Mouse (Mus musculus) lung, postnatal 0 days (tissue): ENCODE data around the gene Ddx58. TPM values are rescaled to one million over a fixed set of nuclear protein-coding genes. Genes with fewer than 3 reads are reported as not detected.

Source experiments
- ATAC-seq: fragments of 200-750 bp; cut with Nextera tagmentation; 2 replicates; pipeline ENCODE4 v1.8.0; 2017; ENCODE audit warnings: moderate library complexity
- DNase-seq: peaks from one replicate; pipeline ENCODE4 v3.0.0-alpha.2; 2016; ENCODE audit warnings: low spot score
- H3K27ac ChIP-seq: fragments of 300-500 bp; sonication (generic); 2 replicates; pipeline ENCODE4 v1.5.1; 2014; ENCODE audit warnings: antibody characterized with exemption, mild to moderate bottlenecking, low read length, mixed read lengths
- H3K27me3 ChIP-seq: fragments of 300-500 bp; sonication (generic); replicated peaks from 2 replicates; pipeline ENCODE4 v1.6.1; 2014; ENCODE audit warnings: low read length, mixed read lengths; ENCODE audit not compliant: insufficient read depth
- H3K36me3 ChIP-seq: fragments of 300-500 bp; sonication (generic); 2 replicates; pipeline ENCODE4 v1.6.1; 2014; ENCODE audit warnings: low read length, mixed read lengths; ENCODE audit not compliant: insufficient read depth
- H3K4me1 ChIP-seq: fragments of 300-500 bp; sonication (generic); 2 replicates; pipeline ENCODE4 v1.6.1; 2014; ENCODE audit warnings: antibody characterized with exemption, low read depth, low read length, mixed read lengths; ENCODE audit not compliant: insufficient read depth
- H3K4me2 ChIP-seq: fragments of 300-500 bp; sonication (generic); replicated peaks from 2 replicates; pipeline ENCODE4 v1.6.1; 2014; ENCODE audit warnings: low read depth, mild to moderate bottlenecking, low read length, moderate library complexity, mixed read lengths
- H3K4me3 ChIP-seq: fragments of 300-500 bp; sonication (generic); 2 replicates; pipeline ENCODE4 v1.5.1; 2014; ENCODE audit warnings: low read depth, low read length
- H3K9ac ChIP-seq: fragments of 300-500 bp; sonication (generic); replicated peaks from 2 replicates; pipeline ENCODE4 v1.6.1; 2014; ENCODE audit warnings: low read depth, mild to moderate bottlenecking
- H3K9me3 ChIP-seq: fragments of 300-500 bp; sonication (generic); 2 replicates; pipeline ENCODE4 v1.6.1; 2016; ENCODE audit warnings: low read length, mixed read lengths
- CTCF ChIP-seq: IDR thresholded peaks from 2 replicates; pipeline ENCODE4 v1.5.1; 2016; ENCODE audit warnings: antibody characterized with exemption, mild to moderate bottlenecking
- EP300 ChIP-seq: IDR thresholded peaks from 2 replicates; pipeline ENCODE4 v1.6.1; 2016; ENCODE audit warnings: antibody characterized with exemption, mild to moderate bottlenecking, control low read depth
- WGBS: fragments of 180-500 bp; shearing (Covaris S2); extraction: QIAGEN DNeasy Blood & Tissue Kit; methylation state at CpG from one replicate; pipeline ENCODE4 v1.1.7; 2014; 5-methylcytosine and 5-hydroxymethylcytosine counted together
- polyA plus RNA-seq: library from polyadenylated mRNA; unstranded; fragments of >200 nt; fragmentation: Nextera tagmentation; extraction: Ambion mirVana; gene quantifications from 2 replicates; pipeline ENCODE4 v1.2.1, GENCODE M21; 2015

The Ddx58 gene
- polyA plus RNA-seq, 1 experiment from 2014 or later: 15.3 TPM

- TF ChIP-seq CTCF (no peak), EP300 (no peak; the same call in 1 of the 2 replicates)
- ATAC-seq (peak; percentile 96), DNase-seq (peak; percentile 98)
- Histone ChIP-seq H3K27ac (peak within 1 kb of the TSS; percentile 97), H3K9ac (peak within 1 kb of the TSS; percentile 61), H3K9me3 (no peaks in the 10 kb centered on the region), H3K4me1 (peaks cover 8% of the 10 kb centered on the region; the same call in 1 of the 2 replicates), H3K4me3 (peak within 1 kb of the TSS; percentile 66), H3K27me3 (no peaks in the 10 kb centered on the region), H3K4me2 (peak within 1 kb of the TSS; percentile 88), H3K36me3 (no peaks in the 10 kb centered on the region; the same call in 1 of the 2 replicates)
- under 1% methylated on average over 38 of the region's 38 CpGs for WGBS
Observed at GRCm38 (mm10) chr4:40269430-40270032, 29.9 kb upstream of the Ddx58 start, which contains the start of the genes Smim27 and Topors. TSS of gene Smim27 (plus strand) at chr4:40269579. TSS of gene Topors (minus strand) at chr4:40269850.

GRCm38 (mm10) chr4:40268835-40269234 is 29.2 kb upstream of the Ddx58 start:
- Histone ChIP-seq H3K4me1 (peaks cover 8% of the 10 kb centered on the region; the same call in 1 of the 2 replicates), H3K4me2 (peak overlapping the region; percentile 88), H3K9ac (peak overlapping the region; percentile 61), H3K36me3 (no peaks in the 10 kb centered on the region; the same call in 1 of the 2 replicates), H3K9me3 (no peaks in the 10 kb centered on the region), H3K27ac (peak overlapping the region; percentile 97), H3K4me3 (peak overlapping the region; percentile 66), H3K27me3 (no peaks in the 10 kb centered on the region)
- no peak for TF ChIP-seq EP300
- no peak for TF ChIP-seq CTCF
- WGBS: 0% methylated on average over 16 of the region's 16 CpGs
- ATAC-seq (no peak), DNase-seq (peak; percentile 36)

GRCm38 (mm10) chr4:40268204-40268813 is 28.7 kb upstream of the Ddx58 start:
- TF ChIP-seq EP300 (no peak), CTCF (peak; percentile 57)
- H3K9me3 ChIP-seq: no peaks in the 10 kb centered on the region
- peak overlapping the region; percentile 97 for H3K27ac ChIP-seq
- under 1% methylated on average over 38 of the region's 50 CpGs for WGBS
- H3K9ac ChIP-seq: peak overlapping the region; percentile 61
- H3K4me2 ChIP-seq: peak overlapping the region; percentile 88
- peaks cover 11% of the 10 kb centered on the region; the same call in 1 of the 2 replicates for H3K4me1 ChIP-seq
- H3K4me3 ChIP-seq: peak overlapping the region; percentile 66
- DNase-seq: peak; percentile 96
- peak; percentile 64 for ATAC-seq
- no peaks in the 10 kb centered on the region; the same call in 1 of the 2 replicates for H3K36me3 ChIP-seq
- no peaks in the 10 kb centered on the region for H3K27me3 ChIP-seq

GRCm38 (mm10) chr4:40267681-40268080 is 28.1 kb upstream of the Ddx58 start:
- no peak for TF ChIP-seq EP300
- TF ChIP-seq CTCF: no peak
- no peaks in the 10 kb centered on the region for H3K27me3 ChIP-seq
- ATAC-seq: peak; percentile 28

GRCm38 (mm10) chr4:40264321-40264720 is 24.7 kb upstream of the Ddx58 start:
- TF ChIP-seq EP300: no peak
- no peak for TF ChIP-seq CTCF
- DNase-seq (peak; percentile 72), ATAC-seq (no peak)
- H3K4me2 ChIP-seq: no peak overlapping the region
- H3K4me3 ChIP-seq: no peak overlapping the region
- peaks cover 11% of the 10 kb centered on the region; the same call in 1 of the 2 replicates for H3K4me1 ChIP-seq
- H3K9me3 ChIP-seq: no peaks in the 10 kb centered on the region
- 43% methylated on average over 1 of the region's 1 CpGs for WGBS
- H3K9ac ChIP-seq: no peak overlapping the region
- no peak overlapping the region for H3K27ac ChIP-seq
- H3K27me3 ChIP-seq: no peaks in the 10 kb centered on the region
- H3K36me3 ChIP-seq: peaks cover 27% of the 10 kb centered on the region

More at GRCm38 (mm10) chr4:40267681-40268080, 28.1 kb upstream of the Ddx58 start:
- peak overlapping the region; percentile 88 for H3K4me2 ChIP-seq
- H3K36me3 ChIP-seq: peaks cover 3% of the 10 kb centered on the region; the same call in 1 of the 2 replicates
- peaks cover 11% of the 10 kb centered on the region; the same call in 1 of the 2 replicates for H3K4me1 ChIP-seq
- H3K9me3 ChIP-seq: no peaks in the 10 kb centered on the region
- peak; percentile 77 for DNase-seq
- peak overlapping the region; percentile 97 for H3K27ac ChIP-seq
- WGBS: 41% methylated on average over 7 of the region's 7 CpGs
- peak overlapping the region; percentile 66 for H3K4me3 ChIP-seq
- peak overlapping the region; percentile 61 for H3K9ac ChIP-seq

GRCm38 (mm10) chr4:40254385-40255103 is 14.9 kb upstream of the Ddx58 start:
- H3K4me2 ChIP-seq: no peak overlapping the region
- no peaks in the 10 kb centered on the region for H3K9me3 ChIP-seq
- no peaks in the 10 kb centered on the region for H3K27me3 ChIP-seq
- TF ChIP-seq EP300 (no peak), CTCF (no peak)
- ATAC-seq: no peak
- H3K4me3 ChIP-seq: no peak overlapping the region
- H3K9ac ChIP-seq: no peak overlapping the region
- H3K36me3 ChIP-seq: no peaks in the 10 kb centered on the region
- H3K4me1 ChIP-seq: no peaks in the 10 kb centered on the region
- WGBS: 78% methylated on average over 8 of the region's 8 CpGs
- no peak overlapping the region for H3K27ac ChIP-seq
- DNase-seq: no peak
